Mouse (Mus musculus): ENCODE data around the gene Slc24a2.

Gene Slc24a2

GRCm38 (mm10) chr4:86943296-86943695 lies 287.0 kb downstream of the Slc24a2 start:
- no peak for DNase-seq

- DNase-seq: peak; percentile 51 to 65
These were observed 287.6 kb downstream of the Slc24a2 start for GRCm38 (mm10) chr4:86942656-86943055.

- DNase-seq: no peak
These were observed 293.6 kb downstream of the Slc24a2 start for GRCm38 (mm10) chr4:86936706-86937105.

GRCm38 (mm10) chr4:86936217-86936616 lies 294.1 kb downstream of the Slc24a2 start:
- no peak for DNase-seq

All from kidney, postnatal 4 days (tissue).